Mouse (Mus musculus): Measurements from ENCODE around the gene Zfp653. TPM values are rescaled to one million over a fixed set of nuclear protein-coding genes. Genes with fewer than 3 reads are reported as not detected.

Gene Zfp653
- polyA plus RNA-seq, 1 experiment: 43.1 TPM

DNA sequence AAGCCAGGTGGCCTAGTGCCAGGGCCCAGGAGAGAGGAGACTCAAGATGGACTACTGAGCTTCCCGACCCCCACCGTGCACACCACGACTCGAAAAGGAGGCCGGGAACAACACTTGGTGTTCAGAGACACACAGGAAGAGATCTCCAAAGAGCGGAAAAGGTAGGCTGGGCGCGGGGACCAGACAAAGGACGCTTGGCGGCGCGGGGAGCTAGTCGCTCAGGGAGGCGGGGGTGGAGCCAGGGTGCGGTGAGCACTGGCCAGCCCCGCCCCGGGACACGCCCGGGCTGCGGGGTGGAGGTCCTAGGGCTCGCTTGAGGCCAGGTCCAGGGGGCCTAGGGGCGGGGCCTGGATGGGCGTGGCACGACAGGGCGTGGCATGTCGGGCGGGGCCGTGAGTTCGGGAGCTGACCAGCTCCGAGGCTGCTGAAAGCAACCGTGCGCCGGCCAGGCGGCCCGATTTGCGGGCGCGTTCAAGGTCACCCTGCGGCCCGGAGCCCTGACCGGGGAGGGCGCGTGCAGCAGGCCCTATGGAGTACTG lies 20.8 kb downstream of the Zfp653 start:
- peaks cover 2% of the 10 kb centered on the region; the same call in 1 of the 2 replicates for H3K27me3 ChIP-seq (ENCODE audit: control insufficient read depth, insufficient read depth, low read length)
- no peak overlapping the region for H3K27ac ChIP-seq (ENCODE audit: control insufficient read depth, insufficient read depth, low read depth, low read length)

DNA sequence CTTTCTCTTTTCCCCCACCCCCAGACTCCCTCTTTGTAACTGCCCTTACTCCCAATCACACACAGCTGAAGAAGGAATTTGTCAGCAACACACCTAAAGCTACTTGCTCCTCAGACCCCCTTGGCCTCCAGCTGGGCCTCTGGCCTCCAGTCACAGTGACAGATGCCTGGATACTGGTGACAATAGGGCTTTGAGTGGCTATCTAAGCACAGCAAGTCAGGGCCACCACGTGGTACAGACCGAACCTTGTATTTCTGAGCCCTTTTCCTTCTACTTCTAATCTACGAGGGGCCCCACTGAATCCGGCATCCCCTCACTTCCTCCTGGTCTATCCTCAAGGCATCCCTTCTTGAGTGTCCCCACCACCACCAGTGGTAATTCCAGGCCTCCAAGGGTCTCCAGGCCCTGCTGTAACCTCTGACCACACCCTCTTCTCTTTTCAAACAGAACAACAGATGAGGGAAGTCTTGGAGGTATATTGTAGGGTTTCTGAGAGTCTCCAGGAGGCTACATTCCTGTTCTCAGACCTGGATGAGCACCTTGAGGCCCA lies 21.4 kb downstream of the Zfp653 start:
- H3K4me3 ChIP-seq (ENCODE audit: control insufficient read depth, low read depth, low read length): no peak overlapping the region
- peaks cover 2% of the 10 kb centered on the region; the same call in 1 of the 2 replicates for H3K27me3 ChIP-seq (ENCODE audit: control insufficient read depth, insufficient read depth, low read length)
- TF ChIP-seq POLR2A (IDR thresholded peaks at IDR 0.05; ENCODE audit: control insufficient read depth, low read depth, low read length) (no peak), CTCF (IDR thresholded peaks at IDR 0.05; ENCODE audit: control insufficient read depth, insufficient read depth, insufficient replicate concordance, low read depth, low read length) (no peak)
- no peak overlapping the region for H3K27ac ChIP-seq (ENCODE audit: control insufficient read depth, insufficient read depth, low read depth, low read length)
- H3K4me1 ChIP-seq (ENCODE audit: control insufficient read depth, insufficient read depth, low read length): peaks cover 23% of the 10 kb centered on the region
- H3K36me3 ChIP-seq (ENCODE audit: control insufficient read depth, insufficient read depth, low read length): no peaks in the 10 kb centered on the region

More for the DNA sequence above, 20.8 kb downstream of the Zfp653 start:
- TF ChIP-seq CTCF (IDR thresholded peaks at IDR 0.05; ENCODE audit: control insufficient read depth, insufficient read depth, insufficient replicate concordance, low read depth, low read length) (no peak), POLR2A (IDR thresholded peaks at IDR 0.05; ENCODE audit: control insufficient read depth, low read depth, low read length) (no peak)
- H3K36me3 ChIP-seq (ENCODE audit: control insufficient read depth, insufficient read depth, low read length): no peaks in the 10 kb centered on the region
- H3K4me1 ChIP-seq (ENCODE audit: control insufficient read depth, insufficient read depth, low read length): peaks cover 28% of the 10 kb centered on the region
- H3K4me3 ChIP-seq (ENCODE audit: control insufficient read depth, low read depth, low read length): peak overlapping the region; percentile 51

DNA sequence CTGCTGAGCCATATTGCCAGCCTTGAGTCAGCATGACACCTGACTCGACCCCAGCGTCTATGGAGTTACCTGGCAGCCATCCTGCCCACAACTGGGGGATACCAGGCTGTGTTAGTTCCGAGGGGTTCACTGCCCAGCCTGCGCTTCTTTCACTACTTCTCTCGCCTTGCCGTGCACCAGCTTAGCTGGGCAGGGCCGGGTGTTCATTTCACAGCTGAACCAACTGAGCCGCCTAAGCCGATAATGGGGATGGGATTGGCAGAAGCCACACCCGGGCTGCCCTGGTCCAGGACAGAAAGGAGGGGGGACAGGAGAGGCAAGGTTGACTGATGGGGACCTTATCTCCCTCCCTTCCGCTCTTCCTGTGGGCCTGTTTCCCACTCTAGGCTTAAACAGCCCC lies 21.9 kb downstream of the Zfp653 start:
- Histone ChIP-seq H3K4me1 (ENCODE audit: control insufficient read depth, insufficient read depth, low read length) (peaks cover 18% of the 10 kb centered on the region), H3K27me3 (ENCODE audit: control insufficient read depth, insufficient read depth, low read length) (peaks cover 2% of the 10 kb centered on the region; the same call in 1 of the 2 replicates), H3K27ac (ENCODE audit: control insufficient read depth, insufficient read depth, low read depth, low read length) (no peak overlapping the region), H3K36me3 (ENCODE audit: control insufficient read depth, insufficient read depth, low read length) (no peaks in the 10 kb centered on the region), H3K4me3 (ENCODE audit: control insufficient read depth, low read depth, low read length) (no peak overlapping the region)
- TF ChIP-seq CTCF (IDR thresholded peaks at IDR 0.05; ENCODE audit: control insufficient read depth, insufficient read depth, insufficient replicate concordance, low read depth, low read length): no peak
- no peak for TF ChIP-seq POLR2A (IDR thresholded peaks at IDR 0.05; ENCODE audit: control insufficient read depth, low read depth, low read length)

DNA sequence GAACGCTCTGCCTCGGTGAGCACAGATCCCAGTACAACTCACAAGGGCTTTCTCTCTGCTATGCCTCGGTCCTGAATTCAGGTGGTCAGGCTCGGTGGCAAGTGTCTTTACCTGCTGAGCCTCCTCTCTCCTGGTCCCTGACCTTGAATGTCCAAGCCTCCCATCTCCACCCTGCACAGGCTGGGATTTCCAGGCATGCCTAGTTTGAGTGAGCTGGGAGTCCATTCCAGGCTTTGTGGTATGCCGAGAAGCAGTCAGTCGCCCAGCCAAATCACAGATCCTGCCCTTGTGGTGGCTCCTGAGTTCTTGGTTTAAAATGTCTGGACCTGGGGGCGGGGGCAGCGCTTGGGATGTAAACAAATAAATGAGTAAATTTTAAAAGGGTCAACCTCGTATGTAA lies 23.8 kb downstream of the Zfp653 start:
- peaks cover 17% of the 10 kb centered on the region for H3K4me1 ChIP-seq (ENCODE audit: control insufficient read depth, insufficient read depth, low read length)
- no peak for TF ChIP-seq POLR2A (IDR thresholded peaks at IDR 0.05; ENCODE audit: control insufficient read depth, low read depth, low read length)
- no peak for TF ChIP-seq CTCF (IDR thresholded peaks at IDR 0.05; ENCODE audit: control insufficient read depth, insufficient read depth, insufficient replicate concordance, low read depth, low read length)
- peaks cover 2% of the 10 kb centered on the region; the same call in 1 of the 2 replicates for H3K27me3 ChIP-seq (ENCODE audit: control insufficient read depth, insufficient read depth, low read length)
- no peaks in the 10 kb centered on the region for H3K36me3 ChIP-seq (ENCODE audit: control insufficient read depth, insufficient read depth, low read length)
- no peak overlapping the region for H3K27ac ChIP-seq (ENCODE audit: control insufficient read depth, insufficient read depth, low read depth, low read length)
- H3K4me3 ChIP-seq (ENCODE audit: control insufficient read depth, low read depth, low read length): no peak overlapping the region

DNA sequence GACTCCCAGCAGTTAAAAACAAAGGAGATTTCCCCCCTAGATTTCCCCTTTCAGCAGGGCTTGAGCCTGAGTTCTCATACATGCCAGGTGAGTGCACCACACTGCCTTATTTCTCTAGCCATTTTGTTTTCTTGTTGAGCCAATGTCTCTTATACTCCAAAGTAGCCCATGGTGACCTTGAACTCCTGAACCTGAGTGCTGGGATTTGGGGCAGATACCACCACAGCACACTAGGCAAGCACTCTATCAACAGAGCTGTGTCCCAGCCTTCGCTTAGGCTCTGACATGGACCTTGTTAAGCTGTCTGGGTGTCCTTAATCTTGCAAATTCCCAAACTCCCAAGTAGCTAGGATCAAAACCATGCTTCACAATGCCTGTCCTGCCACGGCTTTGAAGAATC lies 29.3 kb downstream of the Zfp653 start:
- Histone ChIP-seq H3K4me1 (ENCODE audit: control insufficient read depth, insufficient read depth, low read length) (no peaks in the 10 kb centered on the region), H3K27me3 (ENCODE audit: control insufficient read depth, insufficient read depth, low read length) (no peaks in the 10 kb centered on the region), H3K27ac (ENCODE audit: control insufficient read depth, insufficient read depth, low read depth, low read length) (no peak overlapping the region), H3K4me3 (ENCODE audit: control insufficient read depth, low read depth, low read length) (no peak overlapping the region), H3K36me3 (ENCODE audit: control insufficient read depth, insufficient read depth, low read length) (no peaks in the 10 kb centered on the region)
- TF ChIP-seq POLR2A (IDR thresholded peaks at IDR 0.05; ENCODE audit: control insufficient read depth, low read depth, low read length) (no peak), CTCF (IDR thresholded peaks at IDR 0.05; ENCODE audit: control insufficient read depth, insufficient read depth, insufficient replicate concordance, low read depth, low read length) (no peak)

DNA sequence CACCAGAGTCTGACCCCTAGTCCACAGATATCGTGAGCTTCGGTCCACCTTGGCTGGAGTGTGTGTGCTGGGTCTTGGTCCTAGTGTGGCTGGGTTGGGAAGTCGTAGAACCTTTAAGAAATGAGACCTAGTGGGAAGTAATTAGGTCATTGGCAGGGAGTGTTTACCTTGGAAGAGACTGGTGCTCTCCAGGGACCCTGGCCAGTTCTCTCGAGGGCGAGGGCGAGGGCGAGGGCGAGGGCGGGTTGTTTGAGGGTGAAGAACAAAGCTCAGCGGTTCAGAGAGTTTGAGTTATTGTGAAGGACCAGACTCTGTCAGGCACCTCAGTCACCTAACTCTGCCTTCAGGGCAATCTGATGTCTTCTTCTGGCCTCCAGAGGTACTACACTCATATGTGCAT lies 33.4 kb downstream of the Zfp653 start:
- Histone ChIP-seq H3K4me1 (ENCODE audit: control insufficient read depth, insufficient read depth, low read length) (peaks cover 3% of the 10 kb centered on the region), H3K27me3 (ENCODE audit: control insufficient read depth, insufficient read depth, low read length) (no peaks in the 10 kb centered on the region), H3K27ac (ENCODE audit: control insufficient read depth, insufficient read depth, low read depth, low read length) (no peak overlapping the region), H3K4me3 (ENCODE audit: control insufficient read depth, low read depth, low read length) (no peak overlapping the region), H3K36me3 (ENCODE audit: control insufficient read depth, insufficient read depth, low read length) (no peaks in the 10 kb centered on the region)
- TF ChIP-seq POLR2A (IDR thresholded peaks at IDR 0.05; ENCODE audit: control insufficient read depth, low read depth, low read length) (no peak), CTCF (IDR thresholded peaks at IDR 0.05; ENCODE audit: control insufficient read depth, insufficient read depth, insufficient replicate concordance, low read depth, low read length) (no peak)

DNA sequence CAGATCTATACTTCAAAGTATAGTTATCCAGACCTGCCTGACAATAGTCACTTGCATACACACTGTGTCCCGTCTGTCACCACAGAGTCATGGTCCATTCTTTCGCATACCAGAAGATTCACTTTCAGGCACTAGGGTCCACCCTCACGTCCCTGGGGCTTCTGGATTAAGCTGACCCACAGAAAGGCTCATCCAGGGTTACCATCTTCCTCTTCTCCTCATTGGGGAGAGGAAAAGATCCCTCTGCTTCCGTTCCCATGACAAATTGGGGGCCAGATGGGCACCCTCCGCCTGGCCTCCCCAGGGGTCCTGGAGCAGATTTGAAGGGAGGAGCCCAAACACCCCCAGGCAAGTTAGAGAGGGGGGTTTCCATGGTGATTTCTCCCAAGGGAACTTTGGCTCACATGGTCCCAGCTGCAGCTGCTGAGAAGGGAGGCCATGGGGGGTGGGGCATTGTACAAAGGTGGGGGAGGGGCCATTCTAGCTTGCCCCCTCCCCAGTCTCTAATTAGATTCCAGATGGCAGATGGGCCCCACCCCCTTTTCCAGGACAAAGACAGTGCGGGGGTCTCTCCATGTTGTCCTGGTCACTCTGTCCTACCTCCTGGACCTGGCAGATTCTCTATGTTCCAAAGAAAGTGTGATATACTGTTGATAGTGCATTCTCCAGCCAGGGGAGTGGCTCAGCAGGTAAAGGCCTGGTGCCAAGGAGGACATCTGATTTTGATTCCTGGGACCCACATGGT lies 35.7 kb downstream of the Zfp653 start:
- H3K36me3 ChIP-seq (ENCODE audit: control insufficient read depth, insufficient read depth, low read length): no peaks in the 10 kb centered on the region
- peaks cover 3% of the 10 kb centered on the region for H3K4me1 ChIP-seq (ENCODE audit: control insufficient read depth, insufficient read depth, low read length)
- no peaks in the 10 kb centered on the region for H3K27me3 ChIP-seq (ENCODE audit: control insufficient read depth, insufficient read depth, low read length)
- no peak overlapping the region for H3K4me3 ChIP-seq (ENCODE audit: control insufficient read depth, low read depth, low read length)
- no peak overlapping the region for H3K27ac ChIP-seq (ENCODE audit: control insufficient read depth, insufficient read depth, low read depth, low read length)
- TF ChIP-seq CTCF (IDR thresholded peaks at IDR 0.05; ENCODE audit: control insufficient read depth, insufficient read depth, insufficient replicate concordance, low read depth, low read length) (no peak), POLR2A (IDR thresholded peaks at IDR 0.05; ENCODE audit: control insufficient read depth, low read depth, low read length) (no peak)

All from testis, adult 2 months (tissue).